10 mouse cellular contexts compared by ENCODE assay signal in genomic region chr13:63528852-63529251, GRCm38 (mm10). TPM values are rescaled to one million over a fixed set of nuclear protein-coding genes. Genes with fewer than 3 reads are reported as not detected.
DNase-seq lines count a peak whose midpoint lies in the region; ATAC-seq and TF ChIP-seq lines count a peak whose summit lies in the region.
"Had no signal": no experiment of that assay in that cellular context is flagged by ENCODE, and none has a peak within 500 bp of the region (broad histone marks: within the 10 kb centered on the region; RNA-seq: fewer than 3 reads in every experiment).

No protein-coding gene starts in this region.

- H3K27ac ChIP-seq in lung, embryonic 15.5 days = peak overlapping the region; percentile 63
- H3K27ac ChIP-seq in ES-E14 (ENCODE audit: insufficient read depth, low read depth, low read length, poor library complexity, severe bottlenecking) = peak overlapping the region; percentile 42; the same call in 1 of the 2 replicates
- peak overlapping the region; percentile 44 for H3K27ac ChIP-seq in embryonic facial prominence, embryonic 11.5 days (replicated peaks; ENCODE audit: low read depth, low read length)
- peak overlapping the region; percentile 70 for H3K27ac ChIP-seq in limb, embryonic 11.5 days (replicated peaks; ENCODE audit: low read depth, low read length)

- no peak overlapping the region for H3K4me2 ChIP-seq in lung, embryonic 15.5 days
- no peak overlapping the region for H3K4me2 ChIP-seq in embryonic facial prominence, embryonic 11.5 days (ENCODE audit: low read depth, low read length)
- H3K4me2 ChIP-seq in limb, embryonic 11.5 days (ENCODE audit: low read depth, severe bottlenecking) = peak overlapping the region; percentile 2; the same call in 1 of the 2 replicates

- H3K36me3 ChIP-seq in lung, embryonic 15.5 days = peaks cover 83% of the 10 kb centered on the region
- H3K36me3 ChIP-seq in ES-E14 (ENCODE audit: control insufficient read depth, insufficient read depth, low read length, poor library complexity, severe bottlenecking) = peaks cover 40% of the 10 kb centered on the region
- H3K36me3 ChIP-seq in embryonic facial prominence, embryonic 11.5 days (replicated peaks; ENCODE audit: control insufficient read depth, insufficient read depth, low read depth, low read length) = peaks cover 26% of the 10 kb centered on the region
- peaks cover 32% of the 10 kb centered on the region for H3K36me3 ChIP-seq in limb, embryonic 11.5 days (ENCODE audit: control insufficient read depth, insufficient read depth, low read length)

- H3K9ac ChIP-seq in lung, embryonic 15.5 days = no peak overlapping the region
- no peak overlapping the region for H3K9ac ChIP-seq in ES-E14 (ENCODE audit: insufficient read depth, low read depth, low read length, poor library complexity, severe bottlenecking)
- H3K9ac ChIP-seq in embryonic facial prominence, embryonic 11.5 days (replicated peaks; ENCODE audit: low read length) = no peak overlapping the region
- H3K9ac ChIP-seq in limb, embryonic 11.5 days (ENCODE audit: low read length) = no peak overlapping the region

- peaks cover 84% of the 10 kb centered on the region for H3K4me1 ChIP-seq in lung, embryonic 15.5 days
- H3K4me1 ChIP-seq in ES-E14 (ENCODE audit: control insufficient read depth in 2 of 2, insufficient read depth in 2 of 2, low read length in 2 of 2, poor library complexity in 1 of 2) = peaks cover 25 to 33% of the 10 kb centered on the region in 2 experiments
- peaks cover 21% of the 10 kb centered on the region for H3K4me1 ChIP-seq in embryonic facial prominence, embryonic 11.5 days (ENCODE audit: control insufficient read depth, insufficient read depth, low read length)
- peaks cover 64% of the 10 kb centered on the region for H3K4me1 ChIP-seq in limb, embryonic 11.5 days (ENCODE audit: control insufficient read depth, insufficient read depth, low read length)

- in situ Hi-C loops in ES-E14 (cut with MboI; ENCODE audit: low sequenced_read_pairs in 2 of 2, unreplicated experiment in 2 of 2) = no loop called here

- no peak for DNase-seq in lung, postnatal 36 days
- DNase-seq in ES-E14 (ENCODE audit: low read depth, low spot score) = no peak
- no peak for DNase-seq in embryonic facial prominence, embryonic 11.5 days (ENCODE audit: low spot score)
- peak; percentile 39 for DNase-seq in limb, embryonic 11.5 days (ENCODE audit: low spot score)
- DNase-seq in testis, postnatal 14 days (ENCODE audit: low spot score) = no peak
- no peak for DNase-seq in T-cell, adult 2 months (ENCODE audit: low spot score)
- DNase-seq: adrenal gland, postnatal 25 days; kidney, adult 18-20 months; layer of hippocampus, adult 9-11 months had no signal

- ATAC-seq in lung, embryonic 15.5 days (ENCODE audit: borderline replicate concordance, extremely low read depth, low FRiP score, low TSS enrichment) = no peak
- no peak for ATAC-seq in embryonic facial prominence, embryonic 11.5 days (replicated peaks; ENCODE audit: insufficient number of reproducible peaks, low FRiP score, low TSS enrichment, low read depth)
- ATAC-seq in limb, embryonic 11.5 days (ENCODE audit: insufficient number of reproducible peaks, low FRiP score, low TSS enrichment, low read depth) = peak; percentile 52; the same call in 1 of the 2 replicates

- H3K27me3 ChIP-seq in lung, embryonic 15.5 days = no peaks in the 10 kb centered on the region
- no peaks in the 10 kb centered on the region for H3K27me3 ChIP-seq in embryonic facial prominence, embryonic 11.5 days (ENCODE audit: control insufficient read depth, insufficient read depth, low read length)
- H3K27me3 ChIP-seq in limb, embryonic 11.5 days (ENCODE audit: control insufficient read depth, insufficient read depth, low read length) = no peaks in the 10 kb centered on the region

- 28% methylated on average over 2 of the region's 2 CpGs for WGBS in lung, embryonic 15.5 days
- 8% methylated on average over 2 of the region's 2 CpGs for WGBS in embryonic facial prominence, embryonic 11.5 days
- WGBS in limb, embryonic 11.5 days = 8% methylated on average over 2 of the region's 2 CpGs

- H3K9me3 ChIP-seq in lung, embryonic 15.5 days = no peaks in the 10 kb centered on the region
- no peaks in the 10 kb centered on the region for H3K9me3 ChIP-seq in ES-E14 (ENCODE audit: control insufficient read depth, insufficient read depth, low read depth, low read length)
- no peaks in the 10 kb centered on the region for H3K9me3 ChIP-seq in embryonic facial prominence, embryonic 11.5 days (replicated peaks; ENCODE audit: control insufficient read depth, low read length)
- no peaks in the 10 kb centered on the region for H3K9me3 ChIP-seq in limb, embryonic 11.5 days (ENCODE audit: control insufficient read depth, low read length)

- H3K4me3 ChIP-seq in lung, embryonic 15.5 days = no peak overlapping the region
- peak overlapping the region; percentile 1 to 3; a peak in 2 of 4 replicates for H3K4me3 ChIP-seq in ES-E14 (ENCODE audit: insufficient read depth in 1 of 2, low read depth in 1 of 2, low read length in 2 of 2, poor library complexity in 1 of 2, severe bottlenecking in 1 of 2)
- H3K4me3 ChIP-seq in embryonic facial prominence, embryonic 11.5 days (ENCODE audit: low read depth, low read length) = no peak overlapping the region
- H3K4me3 ChIP-seq in limb, embryonic 11.5 days (ENCODE audit: low read depth, low read length) = no peak overlapping the region

TF ChIP-seq in ES-E14, 5 proteins besides CTCF, POLR2A, EP300 and RAD21:
- TF ChIP-seq HCFC1 (IDR thresholded peaks at IDR 0.05; ENCODE audit: borderline replicate concordance, insufficient read depth, low read length) (no peak), ZNF384 (IDR thresholded peaks at IDR 0.05; ENCODE audit: low read depth, low read length) (no peak), MAFK (IDR thresholded peaks at IDR 0.05; ENCODE audit: insufficient read depth, low read depth, low read length) (no peak), CHD2 (IDR thresholded peaks at IDR 0.05; ENCODE audit: low read depth, low read length) (no peak), ZC3H11A (IDR thresholded peaks at IDR 0.05; ENCODE audit: borderline replicate concordance, low read depth, low read length) (no peak)

RNA-seq across cellular contexts. Expression of gene Fancc, which starts 31.8 kb away (rescaled TPM):
- 25.2 and 28.7 TPM in 2 replicates for polyA plus RNA-seq in lung, embryonic 15.5 days (2015; fragmentation: Nextera tagmentation; extraction: Ambion mirVana)
- 9.4 and 10.7 TPM in 2 replicates for total RNA-seq in ES-E14 (2012; rRNA removed)
- polyA plus RNA-seq in embryonic facial prominence, embryonic 11.5 days (2014; fragmentation: Nextera tagmentation; extraction: Ambion mirVana) = 21.8 and 25.9 TPM in 2 replicates
- polyA plus RNA-seq in limb, embryonic 11.5 days (2014; fragmentation: Nextera tagmentation; extraction: Ambion mirVana) = 24.9 and 25.5 TPM in 2 replicates

RNA-seq across cellular contexts. Expression of gene Ptch1, which starts 44.5 kb away (rescaled TPM):
- polyA plus RNA-seq in lung, embryonic 15.5 days (2015; fragmentation: Nextera tagmentation; extraction: Ambion mirVana) = 34.8 and 36.8 TPM in 2 replicates
- 21.6 and 63.8 TPM in 2 replicates for total RNA-seq in ES-E14 (2012; rRNA removed)
- 24.9 and 27.4 TPM in 2 replicates for polyA plus RNA-seq in embryonic facial prominence, embryonic 11.5 days (2014; fragmentation: Nextera tagmentation; extraction: Ambion mirVana)
- 25.6 and 27.4 TPM in 2 replicates for polyA plus RNA-seq in limb, embryonic 11.5 days (2014; fragmentation: Nextera tagmentation; extraction: Ambion mirVana)

Comparison
In these comparisons a context has a peak if more than half of its experiments do, and no peak if none do; other contexts are left out.
1. H3K4me3 ChIP-seq: peak in ES-E14 (2 of 2); none in lung, embryonic 15.5 days (single experiment), embryonic facial prominence, embryonic 11.5 days (single experiment) and limb, embryonic 11.5 days (single experiment).
2. Peak in every context shown above with its lines, with median percentiles within 50 percentile points of each other: H3K27ac ChIP-seq.